Mouse (Mus musculus) 3134 (cell line): ENCODE measurements around the gene Mindy2.
"Not testable (repeated sequence)": the region's sequence is repeated elsewhere in the genome, so short reads cannot be mapped to it uniquely, and the experiment has no call there.

Source experiments
- DNase-seq: peaks from one replicate; pipeline ENCODE4 v3.0.0-alpha.2; 2011; ENCODE audit warnings: low spot score; ENCODE audit not compliant: insufficient read length; ENCODE audit errors: extremely low read depth

Gene Mindy2

DNA sequence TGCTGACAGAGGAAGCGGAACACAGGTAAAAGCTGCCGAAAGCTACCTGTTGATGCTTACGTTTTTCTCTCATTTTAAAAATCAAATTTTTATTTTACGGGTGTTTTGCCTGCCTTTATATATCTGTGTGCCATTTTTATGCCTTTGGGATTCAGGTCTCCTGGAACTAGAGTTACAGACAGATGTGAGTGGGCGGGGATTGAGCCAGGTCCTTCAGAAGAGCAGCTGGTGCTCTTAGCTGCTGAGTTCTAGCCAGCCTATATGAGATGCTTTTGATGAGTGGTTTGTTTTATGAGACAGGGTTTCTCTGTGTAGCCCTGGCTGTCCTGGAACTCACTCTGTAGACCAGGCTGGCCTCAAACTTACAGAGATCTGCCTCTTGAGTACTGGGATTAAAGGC is 69.8 kb downstream of the Mindy2 start:
- DNase-seq: no peak

DNA sequence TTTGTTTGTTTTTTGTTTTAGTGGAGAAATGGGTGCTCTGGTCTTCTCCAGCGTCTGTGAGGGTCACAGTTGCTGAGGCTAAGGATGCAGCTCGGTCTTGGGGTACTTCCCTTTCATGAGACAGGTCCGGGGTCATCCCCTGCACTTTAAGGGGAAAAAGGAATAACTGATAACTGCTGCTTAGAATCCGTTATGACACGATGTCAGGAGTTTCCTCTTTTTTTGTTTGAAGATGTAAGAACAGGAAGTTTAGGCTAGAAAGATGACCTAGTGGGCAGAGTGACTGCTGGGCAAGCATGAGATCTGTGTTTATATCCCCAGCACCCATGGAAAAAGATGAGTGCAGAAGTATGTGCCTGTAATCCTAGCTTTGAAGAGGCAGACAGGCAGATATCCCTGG is 71.8 kb downstream of the Mindy2 start:
- no peak for DNase-seq

GRCm38 (mm10) chr9:70584641-70585040 is 72.3 kb downstream of the Mindy2 start:
- DNase-seq: no peak

GRCm38 (mm10) chr9:70580956-70581355 is 76.0 kb downstream of the Mindy2 start:
- DNase-seq: no peak

DNA sequence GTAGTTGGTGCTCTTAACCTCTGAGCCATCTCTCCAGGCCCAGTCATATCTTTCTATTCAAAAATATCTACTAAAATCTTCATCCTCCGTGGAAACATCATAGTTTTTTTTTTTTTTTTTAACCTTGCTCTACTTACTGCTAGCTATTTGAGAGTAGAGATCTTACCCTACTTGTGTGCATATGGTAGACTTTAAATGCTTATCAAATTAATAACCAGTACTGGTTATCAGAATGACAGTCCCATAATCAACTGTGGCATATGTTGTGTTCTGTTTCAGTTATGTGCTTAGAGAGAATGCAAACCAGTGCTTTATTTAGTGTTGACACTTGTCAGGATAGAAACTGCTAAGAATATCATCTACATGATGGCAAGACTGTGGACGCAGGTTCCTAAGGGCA is 78.9 kb downstream of the Mindy2 start:
- no peak for DNase-seq

DNA sequence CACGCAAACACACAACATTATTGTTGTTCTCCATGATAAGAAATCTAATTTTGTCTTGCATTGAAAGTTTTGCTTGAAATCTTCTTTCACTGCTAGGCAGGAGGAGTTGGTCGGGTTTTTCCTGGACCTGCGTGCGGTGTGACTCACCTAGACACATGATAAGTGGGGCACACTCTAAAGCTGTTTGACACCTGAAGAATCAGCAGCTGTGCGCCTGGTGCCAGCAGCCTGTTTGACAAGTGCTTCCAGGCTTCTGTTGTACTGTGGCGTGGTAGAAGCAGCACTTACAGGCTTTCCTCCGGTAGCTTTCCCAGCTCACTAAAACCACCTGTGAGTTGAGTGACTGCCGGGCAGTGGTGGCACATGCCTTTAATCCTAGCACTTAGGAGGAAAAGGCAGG is 86.6 kb downstream of the Mindy2 start:
- DNase-seq: no peak

GRCm38 (mm10) chr9:70567651-70568050 is 89.3 kb downstream of the Mindy2 start:
- no peak for DNase-seq

DNA sequence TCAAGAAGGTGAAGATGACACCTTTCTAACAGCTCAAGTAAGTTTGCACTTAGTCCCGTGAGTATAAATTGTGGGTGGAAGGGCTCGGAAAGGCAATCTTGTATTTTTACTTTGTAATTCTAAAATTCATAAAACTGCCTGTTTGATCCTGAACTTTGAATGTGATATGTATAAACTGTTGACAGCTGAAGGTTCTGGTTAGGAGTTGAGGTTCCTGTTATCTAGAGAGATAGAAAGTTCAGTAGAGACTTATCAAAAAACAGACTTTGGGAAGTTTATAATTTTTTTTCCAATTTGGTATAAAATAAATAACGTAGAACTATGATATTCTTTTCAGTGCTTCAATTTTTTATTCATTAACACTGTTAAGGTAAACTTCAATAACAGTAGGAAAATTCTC is 94.1 kb downstream of the Mindy2 start:
- no peak for DNase-seq

GRCm38 (mm10) chr9:70556796-70557195 is 100.2 kb downstream of the Mindy2 start:
- DNase-seq: no peak

DNA sequence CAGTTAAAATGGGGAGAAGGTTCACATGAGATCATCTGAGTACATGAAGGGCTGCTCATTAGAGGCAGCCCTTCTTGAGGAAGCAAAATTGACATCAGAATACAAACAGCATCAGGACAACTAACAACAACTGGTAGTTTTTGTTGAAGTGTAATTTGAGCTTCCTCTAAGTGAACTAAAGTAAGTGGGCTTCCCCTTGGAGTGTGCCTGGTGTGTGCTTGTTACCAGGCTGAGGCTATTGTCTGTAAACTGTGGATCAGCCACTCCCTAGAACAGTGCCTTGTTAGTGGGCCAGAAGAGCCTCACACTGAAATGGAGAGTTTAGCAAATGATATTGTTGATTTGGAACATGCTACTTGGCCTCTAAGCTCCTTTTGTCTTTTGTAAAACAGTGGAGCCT is 101.5 kb downstream of the Mindy2 start:
- DNase-seq: no peak

- DNase-seq: not testable (repeated sequence)
Observed at GRCm38 (mm10) chr9:70552233-70552632, 104.7 kb downstream of the Mindy2 start.

GRCm38 (mm10) chr9:70551524-70551923 is 105.5 kb downstream of the Mindy2 start:
- no peak for DNase-seq
